Mouse (Mus musculus): ENCODE measurements around the gene Plxnd1.

- TF ChIP-seq MAX (IDR thresholded peaks at IDR 0.05; ENCODE audit: low read length) (no peak), CTCF (conservative IDR thresholded peaks at IDR 0.05 in 1 of 2, IDR thresholded peaks at IDR 0.05 in 1 of 2; ENCODE audit: low read depth in 2 of 2, low read length in 2 of 2) (no peak), POLR2A (IDR thresholded peaks at IDR 0.05; ENCODE audit: low read depth, low read length) (no peak), MEF2A (IDR thresholded peaks at IDR 0.05; ENCODE audit: borderline replicate concordance, low read depth, low read length) (no peak), EP300 (IDR thresholded peaks at IDR 0.05; ENCODE audit: low read length) (no peak), MYC (IDR thresholded peaks at IDR 0.05; ENCODE audit: low read depth, low read length) (no peak), ZNF384 (IDR thresholded peaks at IDR 0.05; ENCODE audit: low read depth, low read length) (no peak), USF1 (IDR thresholded peaks at IDR 0.05; ENCODE audit: low read depth, low read length) (no peak), SIN3A (IDR thresholded peaks at IDR 0.05; ENCODE audit: low read length) (no peak), GABPA (IDR thresholded peaks at IDR 0.05; ENCODE audit: insufficient replicate concordance, low read depth, low read length) (no peak), BHLHE40 (IDR thresholded peaks at IDR 0.05; ENCODE audit: low read depth, low read length) (no peak), TCF12 (IDR thresholded peaks at IDR 0.05; ENCODE audit: low read depth, low read length) (no peak), SMC3 (IDR thresholded peaks at IDR 0.05; ENCODE audit: low read depth, low read length) (no peak)
Observed at GRCm38 (mm10) chr6:115973881-115974662, 20.7 kb downstream of the Plxnd1 start.

All from CH12.LX (cell line).